Mouse (Mus musculus) spleen, adult 12 weeks (tissue): ENCODE results near the gene Hydin.
A peak's percentile ranks its signal among the peaks of the same experiment; 100 is the strongest.
"Not testable (repeated sequence)": the region's sequence is repeated elsewhere in the genome, so short reads cannot be mapped to it uniquely, and the experiment has no call there.

ENCODE experiments used
- DNase-seq: peaks from one replicate; pipeline ENCODE4 v3.0.0; 2022; ENCODE audit warnings: low spot score

Gene Hydin

GRCm38 (mm10) chr8:110522985-110523384 lies 256.2 kb downstream of the Hydin start:
- no peak for DNase-seq

- DNase-seq = no peak
Observed at GRCm38 (mm10) chr8:110525229-110525628, 258.5 kb downstream of the Hydin start.

DNA sequence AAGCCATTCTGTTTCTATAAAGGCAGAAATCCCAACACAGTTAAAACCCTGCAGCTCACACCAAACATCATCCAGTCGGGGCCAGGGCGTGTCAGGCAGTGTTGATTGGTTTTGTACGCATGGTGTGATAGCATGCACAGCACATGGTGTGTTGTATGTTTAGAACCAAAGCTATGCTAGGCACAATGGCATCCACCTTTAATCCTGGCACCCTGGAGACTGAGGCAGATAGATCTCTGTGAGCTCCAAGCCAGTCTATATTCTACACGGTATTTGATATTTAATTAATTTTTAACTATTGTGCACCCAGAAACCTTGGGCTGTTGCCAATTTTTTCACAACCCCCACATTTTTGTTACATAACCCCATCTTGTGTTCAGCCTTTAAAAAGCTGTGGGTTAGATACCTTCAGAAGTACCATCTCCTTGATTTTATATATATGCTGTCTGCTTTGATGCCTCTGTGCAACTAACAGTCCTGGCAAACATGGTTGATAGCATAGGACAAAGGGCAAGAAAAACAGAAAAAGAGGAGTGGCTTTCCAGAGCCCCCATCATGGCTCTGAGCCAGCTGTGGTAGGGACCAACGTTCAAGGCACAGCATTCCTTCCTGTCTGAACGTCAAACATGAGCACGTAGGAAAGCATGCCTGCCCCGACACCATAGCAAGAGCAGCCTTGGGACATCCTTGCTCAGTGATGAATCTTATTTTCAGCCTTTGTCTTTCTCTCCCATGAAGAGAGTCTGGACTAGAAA lies 263.4 kb downstream of the Hydin start:
- DNase-seq = no peak

DNA sequence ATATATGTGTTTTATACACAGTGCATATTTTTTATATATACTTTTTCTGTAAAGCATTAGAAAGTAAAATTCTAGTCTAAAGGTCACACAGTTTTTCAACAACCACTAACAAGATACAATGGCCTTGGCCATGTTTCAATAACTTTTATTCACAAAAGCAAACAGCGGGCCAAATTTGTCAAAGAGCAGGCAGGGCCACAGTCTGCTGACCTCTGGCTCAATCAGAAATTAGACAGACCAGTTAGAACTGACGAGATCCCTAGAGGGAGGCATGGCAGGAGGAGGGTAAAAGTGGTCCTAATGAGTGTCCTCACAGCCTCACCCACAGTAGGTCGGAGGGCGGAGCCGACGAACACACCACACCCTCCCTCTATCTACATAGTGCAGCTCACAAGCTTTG lies 267.0 kb downstream of the Hydin start:
- no peak for DNase-seq

DNA sequence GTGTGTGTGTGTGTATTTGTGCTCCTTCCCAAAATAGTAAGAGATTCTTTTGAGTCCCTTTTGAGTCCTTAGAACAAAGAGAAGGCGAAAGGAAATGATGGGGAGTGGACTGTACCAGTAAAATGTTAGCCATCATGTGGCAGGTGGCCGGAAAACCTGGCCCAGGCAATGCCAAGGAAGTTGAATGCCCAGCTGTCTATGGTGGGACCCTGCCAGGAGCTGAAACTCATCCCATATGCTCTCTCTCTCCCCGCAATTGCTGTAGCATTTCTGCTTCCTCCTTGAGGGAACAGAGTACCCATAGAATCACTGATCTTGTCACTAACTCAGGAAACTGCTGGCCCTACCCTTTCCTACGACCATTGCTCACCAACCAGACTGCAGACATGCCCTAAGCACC lies 271.1 kb downstream of the Hydin start:
- DNase-seq = no peak

DNA sequence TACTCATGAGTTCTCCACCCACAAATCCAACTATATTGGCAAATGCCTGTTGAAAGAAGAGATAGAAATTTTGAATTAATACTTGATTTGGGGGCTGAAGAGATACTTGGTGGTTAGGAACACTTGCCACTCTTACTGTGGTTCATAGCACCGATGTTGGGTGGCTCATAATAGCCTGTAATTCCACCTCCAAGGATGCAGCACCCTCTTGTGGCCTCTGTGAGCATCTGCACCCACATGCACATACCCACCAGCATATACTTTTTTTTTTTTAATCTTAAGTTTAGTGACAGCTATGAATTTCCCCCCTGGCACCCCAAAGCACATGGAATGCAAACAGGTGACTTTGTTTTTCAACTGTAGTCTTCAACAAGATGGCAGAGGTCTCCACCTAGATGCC lies 283.6 kb downstream of the Hydin start:
- DNase-seq = no peak

DNA sequence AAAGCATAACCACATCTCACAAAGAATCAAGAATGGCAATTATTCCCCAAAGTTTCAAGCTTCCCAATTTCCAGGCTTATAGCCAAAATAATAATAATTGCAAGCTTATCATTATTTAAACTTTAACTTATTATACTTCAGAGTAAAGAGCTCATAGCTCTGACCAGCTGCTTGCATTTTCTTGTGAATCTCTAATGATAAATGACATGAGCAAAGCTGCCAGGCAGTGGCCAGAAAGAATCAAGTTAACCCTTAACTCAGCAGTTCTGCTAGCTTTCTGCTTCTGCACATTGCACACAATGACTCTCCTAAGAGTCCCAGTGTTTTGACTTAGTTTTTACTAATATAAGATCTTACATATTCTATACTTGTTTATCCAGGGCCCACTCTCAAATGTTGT lies 285.3 kb downstream of the Hydin start:
- DNase-seq = not testable (repeated sequence)

DNA sequence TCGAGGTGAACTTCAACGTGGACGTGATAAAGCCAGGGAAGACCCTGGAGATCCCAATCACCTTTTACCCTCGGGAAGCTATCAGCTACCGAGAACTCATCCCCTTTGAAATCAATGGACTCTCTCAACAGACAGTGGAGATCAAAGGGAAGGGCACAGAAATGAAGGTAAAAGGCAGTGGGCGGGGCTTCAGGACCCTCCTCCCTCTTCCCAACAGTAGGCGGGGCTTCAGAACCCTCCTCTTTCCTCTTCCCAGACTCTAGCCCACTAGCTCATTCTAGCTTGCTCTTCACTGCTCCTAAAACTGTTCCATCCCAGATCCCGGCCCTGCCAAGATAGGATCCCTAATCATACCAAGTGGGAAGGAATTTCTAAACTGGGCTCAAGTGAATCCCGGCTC lies 325.9 kb downstream of the Hydin start:
- DNase-seq = no peak

GRCm38 (mm10) chr8:110594164-110594563 lies 327.4 kb downstream of the Hydin start:
- DNase-seq = no peak

DNA sequence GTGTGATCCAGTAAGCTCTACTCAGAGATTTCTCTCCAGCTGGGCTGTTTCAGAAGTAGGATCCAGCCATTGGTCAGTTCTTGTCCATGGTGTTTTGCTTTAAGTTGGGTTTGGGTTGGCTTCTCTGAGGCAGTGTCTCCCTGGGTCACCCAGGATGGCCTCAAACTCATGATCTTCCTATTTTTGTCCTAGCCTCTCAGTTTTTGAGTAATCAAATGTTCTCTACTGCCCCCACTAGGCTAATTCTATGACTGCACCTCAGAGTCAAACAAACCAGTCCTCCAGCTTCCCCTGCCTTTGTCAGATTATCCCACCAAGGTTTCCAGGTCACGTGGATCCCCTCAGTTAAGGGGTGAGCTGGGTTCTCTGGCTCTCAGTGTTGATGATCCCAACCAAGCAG lies 337.8 kb downstream of the Hydin start:
- no peak for DNase-seq

DNA sequence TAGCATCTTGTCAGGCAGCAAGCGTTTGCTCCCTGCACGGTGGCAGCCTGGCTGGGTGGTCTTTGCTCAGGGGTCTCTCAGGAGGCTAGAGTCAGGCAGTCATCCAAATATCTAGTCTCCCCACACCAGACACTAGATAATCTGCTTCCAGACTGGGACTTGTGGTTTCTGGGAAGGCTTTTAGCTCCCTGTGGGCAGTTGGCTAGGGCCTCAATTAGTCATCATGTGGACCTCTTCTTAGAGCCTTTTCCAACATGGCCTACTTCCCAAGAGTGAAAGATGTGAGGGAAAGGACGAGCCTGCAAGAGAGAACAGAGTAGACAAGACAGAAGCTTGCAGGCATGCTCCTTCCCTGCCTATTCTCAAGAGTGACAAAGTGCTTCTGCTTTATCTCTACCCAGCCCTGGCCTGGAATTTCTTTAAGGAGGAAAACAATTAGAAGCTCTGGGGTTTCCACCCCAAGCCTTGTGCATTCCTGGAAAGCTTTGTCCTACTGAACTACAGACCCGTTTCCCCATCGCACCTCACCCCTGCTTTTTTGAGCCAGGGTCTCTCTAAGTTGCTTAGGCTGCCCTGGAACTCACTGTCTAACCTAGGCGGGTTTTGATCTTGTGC lies 338.7 kb downstream of the Hydin start:
- DNase-seq = no peak

- DNase-seq = no peak
Observed at GRCm38 (mm10) chr8:110615730-110616129, 349.0 kb downstream of the Hydin start.

DNA sequence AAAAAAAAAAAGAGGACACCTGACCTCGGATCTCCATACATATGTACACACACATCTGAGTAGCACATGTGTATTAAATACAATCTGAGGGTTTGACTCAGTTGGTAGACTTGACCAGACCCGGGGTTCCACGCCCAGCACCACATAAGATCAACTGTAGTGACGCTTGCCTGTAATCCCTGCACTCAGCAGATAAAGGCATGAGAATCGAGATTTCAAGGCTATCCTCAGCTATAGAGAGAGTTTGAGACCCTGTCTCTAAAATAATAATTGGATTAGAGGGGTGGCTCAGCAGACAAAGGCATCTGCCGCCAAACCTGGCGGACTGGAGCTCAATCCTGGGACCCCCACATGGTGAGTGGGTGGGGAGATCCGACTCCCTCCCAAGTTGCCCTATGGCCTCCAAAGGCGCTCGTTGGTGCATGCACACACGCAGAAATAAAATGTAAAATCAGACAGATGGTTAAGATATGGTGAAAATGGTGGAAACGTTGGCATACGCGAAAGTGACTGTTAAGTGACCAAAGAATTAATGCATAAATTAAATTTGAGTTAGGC lies 351.1 kb downstream of the Hydin start:
- no peak for DNase-seq

DNA sequence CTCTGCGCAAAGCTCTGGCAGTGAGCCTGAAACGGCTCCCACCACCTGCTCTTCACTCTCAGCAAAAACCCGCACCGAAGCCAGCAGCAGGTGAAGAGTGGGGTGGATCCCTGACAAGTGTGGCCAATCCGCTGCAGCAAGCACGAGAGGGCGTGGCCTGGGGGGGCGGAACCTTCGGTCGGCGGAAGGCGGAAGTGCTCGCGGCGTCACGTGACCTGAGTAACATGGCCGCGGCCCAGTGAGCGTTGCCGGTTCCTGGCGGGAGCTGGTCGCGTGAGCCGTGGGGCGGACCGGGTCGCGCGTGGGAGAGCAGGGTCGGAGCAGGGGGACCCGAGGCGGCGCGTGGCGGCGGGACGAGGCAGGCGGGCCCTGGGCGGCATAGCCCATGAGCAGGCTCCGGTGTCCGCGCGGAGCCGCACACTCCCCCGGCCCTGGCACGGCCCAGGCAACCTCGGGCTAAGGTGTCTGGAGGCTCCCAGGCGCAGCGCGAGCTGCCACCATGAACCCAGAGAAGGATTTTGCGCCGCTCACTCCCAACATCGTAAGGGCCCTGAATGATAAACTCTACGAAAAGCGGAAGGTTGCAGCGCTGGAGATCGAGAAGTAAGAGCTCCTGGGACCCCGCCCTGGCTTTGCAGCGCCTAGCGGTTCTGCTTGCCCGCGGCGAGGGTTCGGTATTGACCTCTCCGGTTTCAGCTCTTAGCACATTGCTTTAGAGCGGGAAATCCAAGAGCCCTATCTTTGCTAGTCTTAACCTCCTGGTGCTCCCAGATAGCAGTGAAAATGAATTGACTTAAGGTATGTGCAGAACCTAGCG lies 351.8 kb downstream of the Hydin start, which contains the start of gene Vac14:
TSS of gene Vac14 (plus strand) at position 195 of the 817 bp plus-strand sequence.
- DNase-seq = peak; percentile 99

DNA sequence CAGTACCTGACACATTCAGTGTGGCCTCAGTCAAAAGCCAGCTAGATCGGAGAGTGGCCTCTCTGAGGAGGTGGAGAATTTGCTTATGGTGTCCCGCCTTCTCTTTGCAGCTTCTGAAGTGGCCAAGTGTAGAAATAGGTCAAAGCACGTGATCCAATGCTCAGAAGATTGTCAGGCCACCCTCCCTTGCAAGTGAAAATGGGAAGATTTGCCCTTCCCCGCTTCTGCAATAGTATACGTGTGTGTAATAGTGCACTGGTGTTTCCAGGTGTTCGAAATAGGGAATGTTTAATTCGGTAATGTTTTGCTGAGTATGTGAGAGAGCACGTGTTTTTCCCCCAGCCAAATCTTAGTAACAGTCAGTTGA lies 352.4 kb downstream of the Hydin start:
- DNase-seq = no peak

DNA sequence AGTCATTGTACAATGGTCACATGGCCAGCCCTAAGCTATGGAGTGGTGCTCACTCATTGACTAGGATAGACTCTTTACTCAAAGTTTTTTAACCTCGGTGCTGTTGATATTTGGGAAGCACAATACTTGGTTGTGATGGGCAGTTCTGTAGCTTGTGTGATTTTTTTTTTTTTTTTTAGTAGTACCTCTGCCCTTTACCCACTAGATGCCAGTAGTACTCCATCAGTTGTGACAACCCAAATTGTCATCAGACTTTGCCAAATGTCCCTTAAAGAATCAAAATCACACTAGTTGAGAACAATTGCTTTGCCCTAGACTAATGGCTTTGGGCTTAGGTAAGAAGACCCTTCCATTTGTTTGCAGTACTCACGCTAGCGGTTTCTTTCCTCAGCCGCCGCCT lies 353.1 kb downstream of the Hydin start:
- no peak for DNase-seq

DNA sequence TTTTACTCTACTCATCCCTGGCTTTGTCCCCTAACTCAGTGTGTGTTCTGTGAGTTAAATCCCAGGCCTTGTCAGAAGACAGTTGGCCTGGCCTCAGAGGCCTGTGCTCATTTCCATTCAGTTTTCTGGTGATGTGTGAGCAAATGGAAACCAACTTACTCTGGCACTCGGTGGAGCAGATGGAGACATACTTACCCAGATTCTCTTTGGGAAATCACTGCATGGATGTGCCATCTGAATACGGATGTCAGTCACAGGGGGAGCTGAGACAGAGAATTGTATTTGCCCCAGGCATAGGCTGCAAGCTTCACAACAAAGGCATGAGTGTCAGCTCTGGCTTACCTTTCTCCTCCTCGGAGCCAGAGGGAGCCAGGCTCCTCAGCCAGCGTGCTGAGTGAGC lies 359.7 kb downstream of the Hydin start:
- no peak for DNase-seq

GRCm38 (mm10) chr8:110629245-110630063 lies 362.7 kb downstream of the Hydin start:
- peak; percentile 39 for DNase-seq

DNA sequence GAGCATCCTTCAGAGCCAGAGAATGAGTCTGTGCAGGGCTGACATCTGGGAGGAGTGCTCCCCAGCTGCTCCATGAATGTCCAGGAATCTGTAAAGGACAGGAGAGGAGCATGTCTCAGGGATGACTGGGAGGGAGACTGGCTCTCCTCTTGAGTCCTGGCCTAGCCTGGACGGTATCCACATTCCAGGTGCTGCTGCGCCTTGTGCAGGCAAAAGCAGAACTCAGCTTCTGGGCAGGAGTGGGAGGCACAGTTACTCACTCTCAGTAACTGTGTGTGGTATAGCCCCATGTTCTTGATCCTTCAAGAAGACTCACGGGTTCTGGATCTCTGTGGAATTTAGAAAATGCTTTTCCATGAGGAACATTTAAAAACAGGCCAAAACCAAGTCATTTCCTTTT lies 363.3 kb downstream of the Hydin start:
- no peak for DNase-seq

- DNase-seq = no peak
Observed at GRCm38 (mm10) chr8:110630571-110631071, 363.8 kb downstream of the Hydin start.

- DNase-seq = no peak
Observed at GRCm38 (mm10) chr8:110631201-110631600, 364.4 kb downstream of the Hydin start.

DNA sequence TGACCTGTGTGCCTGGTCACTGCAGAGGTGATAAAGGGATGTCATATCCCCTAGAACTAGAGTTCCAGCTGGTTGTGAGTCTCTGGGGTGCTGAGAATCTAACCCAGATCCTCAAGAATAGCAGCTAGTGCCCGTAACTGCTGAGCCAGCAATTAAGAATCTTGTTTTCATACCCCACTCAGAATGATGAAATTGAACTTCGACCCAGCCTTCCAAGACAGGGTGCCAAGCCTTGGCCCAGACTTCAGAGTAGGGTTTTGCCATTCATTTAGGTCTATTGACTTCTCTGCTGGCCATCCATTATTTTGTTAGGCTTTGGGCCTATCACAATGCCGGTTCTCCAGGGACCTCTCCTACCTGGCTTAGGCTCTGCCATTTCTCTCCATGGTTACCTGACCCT lies 367.0 kb downstream of the Hydin start:
- no peak for DNase-seq
